Mouse (Mus musculus): Measurements from ENCODE around the gene Oas1c.
"Not testable (repeated sequence)": the region's sequence is repeated elsewhere in the genome, so short reads cannot be mapped to it uniquely, and the experiment has no call there.

Gene Oas1c

DNA sequence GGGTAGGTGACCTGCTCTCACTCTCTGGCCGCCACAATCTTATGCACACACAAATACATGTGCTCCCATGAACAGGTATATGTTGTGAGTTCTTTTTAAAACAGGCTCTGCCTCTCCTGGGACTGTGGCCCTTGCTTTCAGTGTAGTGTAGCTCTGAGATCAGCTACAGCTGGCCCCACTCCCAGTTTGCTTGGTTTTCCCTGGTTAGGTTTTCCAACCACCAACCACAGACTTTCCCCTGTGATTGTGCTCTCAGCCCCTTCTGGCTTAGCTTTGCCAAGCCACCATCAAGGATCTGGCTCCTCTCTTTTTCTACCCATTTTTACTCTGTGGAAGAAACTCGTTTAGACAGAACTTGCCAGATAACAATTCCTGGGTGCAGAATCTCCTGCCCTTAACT, 8.7 kb downstream of the Oas1c start:
- TF ChIP-seq GATA4 (IDR thresholded peaks at IDR 0.05; ENCODE audit: insufficient replicate concordance, low read length), result no peak

DNA sequence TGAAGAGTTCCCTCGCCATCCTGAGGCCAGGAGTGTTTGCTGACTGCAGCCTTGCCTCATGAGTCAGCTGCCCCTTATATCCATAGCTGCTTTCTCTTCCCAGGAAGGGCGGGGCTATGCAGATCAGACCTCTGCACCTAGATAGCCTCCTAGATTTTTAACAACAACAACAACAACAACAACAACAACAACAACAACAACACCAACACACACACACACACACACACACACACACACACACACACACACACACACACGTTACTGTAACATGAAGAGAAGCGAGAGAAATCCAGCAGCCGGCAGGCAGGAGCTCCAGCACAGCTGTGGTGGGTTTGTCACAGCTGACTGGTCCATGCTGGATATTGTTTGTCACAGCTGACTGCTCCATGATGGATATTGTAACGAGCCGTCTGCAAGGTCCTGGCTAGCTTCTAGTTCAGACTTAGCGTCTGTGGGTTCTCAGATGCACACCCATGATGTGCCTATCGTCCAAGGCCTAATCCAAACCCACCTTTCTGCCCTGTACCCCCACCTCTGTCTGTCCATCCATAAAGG, 16.8 kb downstream of the Oas1c start, which contains the start of gene Oas1e:
Gene Oas1e (minus strand): TSS at position 51 of the 555 bp plus-strand sequence.
- TF ChIP-seq GATA4 (IDR thresholded peaks at IDR 0.05; ENCODE audit: insufficient replicate concordance, low read length), result not testable (repeated sequence)

DNA sequence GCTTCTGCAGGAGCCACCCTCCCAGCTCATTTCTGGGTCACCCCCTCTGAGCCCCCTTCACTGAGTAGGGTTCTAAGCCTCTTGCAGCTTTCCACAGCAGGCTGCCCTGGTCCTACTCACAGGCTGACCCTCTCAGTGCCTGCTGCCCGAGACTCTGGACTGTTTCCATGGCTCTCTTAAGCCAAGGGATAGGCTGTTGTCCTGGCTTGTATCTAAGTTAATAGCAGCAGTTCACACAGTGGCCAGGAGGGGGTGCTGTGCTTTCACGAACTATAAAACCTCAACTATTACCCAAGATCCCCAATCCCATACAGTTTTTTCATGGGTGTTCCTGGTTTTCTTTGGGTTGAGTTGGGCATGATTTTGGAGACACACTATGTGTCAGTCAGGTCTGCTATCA, 19.3 kb downstream of the Oas1c start:
- TF ChIP-seq GATA4 (IDR thresholded peaks at IDR 0.05; ENCODE audit: insufficient replicate concordance, low read length), result no peak

DNA sequence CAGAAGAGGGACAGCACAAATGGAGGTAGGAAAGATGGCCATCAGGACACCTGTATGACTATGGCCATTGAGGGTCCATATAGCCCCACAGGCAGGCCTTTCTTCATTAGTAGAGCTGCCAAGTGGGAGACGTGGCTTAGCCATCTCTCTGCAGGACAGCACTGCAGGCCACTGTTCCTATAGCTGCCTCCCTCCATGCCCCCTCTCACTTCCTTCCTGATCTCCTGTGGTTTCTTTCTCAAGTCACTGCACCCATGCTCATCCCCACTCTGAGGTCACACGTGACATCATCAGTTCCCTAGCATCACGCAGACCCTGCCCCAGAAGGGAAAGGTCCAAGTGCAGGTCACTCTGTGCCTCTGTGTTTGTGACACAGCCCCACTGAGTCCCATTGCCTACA, 25.3 kb downstream of the Oas1c start:
- TF ChIP-seq GATA4 (IDR thresholded peaks at IDR 0.05; ENCODE audit: insufficient replicate concordance, low read length), result no peak

DNA sequence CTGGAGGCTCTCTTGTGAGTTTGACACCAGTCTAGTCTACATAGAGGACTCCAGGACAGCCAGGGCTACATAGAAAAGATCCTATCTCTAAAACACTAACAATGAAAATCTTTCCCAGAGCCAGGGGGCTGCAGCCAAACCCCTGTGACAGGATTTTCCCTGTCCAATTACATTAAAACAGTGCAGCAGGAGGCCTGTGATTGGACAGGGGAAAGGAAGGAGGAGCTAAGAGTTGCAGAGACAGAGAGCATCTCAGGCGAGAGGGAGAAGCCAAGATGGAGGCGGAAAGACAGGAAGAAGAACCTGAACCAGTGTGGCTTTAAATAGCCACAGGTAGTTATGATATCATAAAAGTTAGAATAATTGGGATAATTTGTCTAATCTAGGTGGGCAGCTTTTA, 29.9 kb downstream of the Oas1c start:
- no peak for TF ChIP-seq GATA4 (IDR thresholded peaks at IDR 0.05; ENCODE audit: insufficient replicate concordance, low read length)

DNA sequence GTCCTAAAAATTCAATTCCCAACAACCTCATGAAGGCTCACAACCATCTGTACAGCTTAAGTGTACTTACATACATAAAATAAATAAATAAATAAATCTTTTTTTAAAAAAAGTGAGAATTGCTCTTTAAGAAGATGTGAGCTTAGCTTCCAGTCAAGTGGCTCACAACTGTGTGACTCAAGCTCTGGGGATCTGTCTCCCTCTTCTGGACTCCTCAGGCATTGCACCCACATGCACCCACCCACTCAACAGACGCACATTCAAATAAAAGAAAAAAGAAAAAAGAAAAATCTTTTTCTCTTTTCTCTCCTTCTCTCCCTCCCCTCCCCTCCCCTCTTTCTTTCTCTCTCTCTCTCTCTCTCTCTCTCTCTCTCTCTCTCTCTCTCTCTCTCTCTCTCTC, 30.7 kb downstream of the Oas1c start:
- no peak for TF ChIP-seq GATA4 (IDR thresholded peaks at IDR 0.05; ENCODE audit: insufficient replicate concordance, low read length)

DNA sequence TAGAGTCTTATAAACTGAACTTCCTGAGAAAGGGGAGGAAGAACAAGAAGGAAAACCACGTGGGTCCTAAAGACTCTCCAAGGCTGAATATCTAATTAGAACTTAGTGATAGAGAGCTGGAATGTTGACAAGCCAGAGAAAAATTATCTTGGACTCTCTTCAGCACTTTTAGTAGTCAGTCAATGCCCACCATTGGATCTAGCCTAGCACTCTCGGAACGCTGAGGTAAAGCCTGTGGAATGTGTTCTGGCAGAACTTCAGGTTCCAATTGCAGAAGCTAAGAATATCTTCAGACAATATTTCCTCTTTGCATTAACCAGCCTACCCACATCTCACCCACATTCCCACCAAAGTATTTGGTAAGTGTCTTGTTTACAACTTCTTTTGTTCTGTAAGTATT, 32.4 kb downstream of the Oas1c start:
- TF ChIP-seq GATA4 (IDR thresholded peaks at IDR 0.05; ENCODE audit: insufficient replicate concordance, low read length), result no peak

DNA sequence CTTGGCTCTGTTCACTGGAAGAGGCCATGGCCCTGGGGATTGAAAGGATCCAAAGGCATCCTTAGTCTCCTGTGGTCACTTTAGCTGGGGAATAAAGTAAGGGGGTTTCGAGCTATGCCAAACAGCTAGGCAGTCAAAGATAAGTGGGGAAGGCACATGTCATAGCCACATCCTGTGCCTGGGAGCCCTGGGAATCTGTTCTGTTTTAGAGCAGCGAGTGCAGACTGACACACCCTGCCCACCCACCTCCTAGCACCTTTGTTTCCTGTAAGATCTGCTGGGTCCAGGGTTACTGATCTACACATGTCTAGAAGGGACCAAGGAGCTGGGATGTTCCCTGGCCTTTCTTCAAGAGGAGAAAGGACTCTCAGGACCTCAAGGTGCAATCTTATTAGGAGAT, 33.4 kb downstream of the Oas1c start:
- no peak for TF ChIP-seq GATA4 (IDR thresholded peaks at IDR 0.05; ENCODE audit: insufficient replicate concordance, low read length)

DNA sequence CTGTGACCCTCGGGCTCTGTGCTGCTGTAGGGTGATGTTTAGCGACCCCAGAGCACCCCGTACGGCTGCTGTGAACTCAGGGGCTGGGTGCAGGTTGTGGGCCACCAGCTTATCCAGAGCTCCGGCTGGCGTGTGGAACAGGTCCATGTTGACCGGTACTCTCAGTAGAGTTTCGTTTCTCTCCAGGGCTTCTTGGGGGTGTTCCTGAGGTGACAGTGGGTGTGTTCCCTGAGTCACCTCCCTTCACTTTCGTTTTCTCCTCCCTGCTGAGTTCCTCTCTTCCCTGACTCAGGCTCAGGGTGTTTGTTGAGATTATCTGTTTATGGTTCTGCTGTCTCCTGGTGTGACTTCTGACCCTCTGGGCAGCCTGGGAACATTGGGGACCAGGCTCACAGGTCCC, 34.8 kb downstream of the Oas1c start, which contains the start of gene Oas3:
Gene Oas3 (minus strand): TSS at position 184 of the 400 bp plus-strand sequence.
- TF ChIP-seq GATA4 (IDR thresholded peaks at IDR 0.05; ENCODE audit: insufficient replicate concordance, low read length), result no peak

DNA sequence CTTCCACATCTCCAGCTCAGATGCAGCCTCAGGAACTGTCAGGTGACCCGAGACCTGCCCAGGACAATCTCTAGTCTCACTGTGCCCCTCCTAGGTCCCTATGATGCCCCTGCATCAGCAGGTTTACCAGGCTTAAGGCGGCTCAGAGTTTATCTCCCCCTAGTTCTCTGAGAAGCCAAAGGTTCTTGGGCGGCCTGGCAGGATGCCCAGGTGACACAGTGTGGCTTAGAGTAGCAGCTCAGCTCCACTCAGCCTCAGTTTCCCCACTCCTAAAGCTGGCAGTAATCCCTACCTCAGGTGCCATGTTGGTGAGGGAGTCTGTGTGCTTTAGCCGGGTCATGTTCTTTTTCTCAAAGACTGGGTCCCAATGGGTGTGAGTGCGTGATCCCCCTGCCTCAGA, 35.5 kb downstream of the Oas1c start:
- no peak for TF ChIP-seq GATA4 (IDR thresholded peaks at IDR 0.05; ENCODE audit: insufficient replicate concordance, low read length)

DNA sequence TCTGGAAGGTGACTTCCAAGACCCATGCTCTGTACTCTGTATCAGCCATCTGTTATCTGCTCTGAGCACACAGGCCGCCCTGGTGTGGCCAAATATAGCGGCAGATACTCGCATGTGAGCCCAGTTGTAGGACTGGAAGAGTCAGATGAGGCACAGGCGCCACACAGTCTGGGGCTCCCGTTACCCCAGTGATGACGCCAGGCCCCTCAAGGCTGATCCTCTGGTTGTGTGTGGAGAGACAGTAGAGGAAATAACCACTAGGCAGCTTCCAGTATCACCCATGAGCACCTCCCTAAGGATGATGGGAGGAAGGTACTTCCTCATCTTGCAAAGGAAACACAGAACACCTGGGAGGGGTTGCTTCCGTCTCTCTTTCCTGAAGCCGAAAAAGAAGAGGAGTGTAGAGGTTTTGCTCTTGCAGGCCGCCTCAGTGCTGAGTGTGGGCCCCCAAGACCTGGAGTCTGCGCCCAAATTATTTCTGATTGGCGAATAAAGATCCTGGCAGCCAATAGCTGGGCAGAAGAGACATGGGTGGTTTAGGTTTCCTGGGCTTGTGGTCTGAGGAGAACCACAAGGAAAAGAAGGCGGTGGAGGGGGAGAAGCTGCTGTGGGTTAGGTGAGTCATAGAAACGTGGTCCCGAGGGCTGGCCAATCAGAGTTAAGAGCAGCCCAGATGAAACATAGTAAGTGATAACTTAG, 36.9 kb downstream of the Oas1c start:
- TF ChIP-seq GATA4 (IDR thresholded peaks at IDR 0.05; ENCODE audit: insufficient replicate concordance, low read length), result no peak

DNA sequence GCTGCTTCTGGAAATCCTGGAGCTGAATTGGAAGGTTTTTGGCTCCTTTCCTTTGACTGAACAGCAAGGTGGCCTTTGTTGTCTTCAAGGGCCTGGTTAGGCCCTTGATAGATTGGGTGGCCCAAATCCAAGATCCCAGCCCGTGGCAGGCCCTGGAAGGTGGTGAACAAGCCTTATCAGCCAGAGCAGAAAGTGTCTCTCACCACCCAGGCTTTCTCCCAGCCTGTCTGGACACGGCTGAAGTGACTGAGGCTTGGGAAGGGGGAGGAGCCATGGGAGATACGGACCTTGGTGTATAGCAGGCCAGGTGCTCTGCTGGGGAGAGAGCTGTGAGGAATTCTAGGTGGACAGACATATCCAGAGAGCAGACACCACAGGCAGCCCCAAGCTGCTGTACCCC, 42.9 kb downstream of the Oas1c start:
- no peak for TF ChIP-seq GATA4 (IDR thresholded peaks at IDR 0.05; ENCODE audit: insufficient replicate concordance, low read length)

DNA sequence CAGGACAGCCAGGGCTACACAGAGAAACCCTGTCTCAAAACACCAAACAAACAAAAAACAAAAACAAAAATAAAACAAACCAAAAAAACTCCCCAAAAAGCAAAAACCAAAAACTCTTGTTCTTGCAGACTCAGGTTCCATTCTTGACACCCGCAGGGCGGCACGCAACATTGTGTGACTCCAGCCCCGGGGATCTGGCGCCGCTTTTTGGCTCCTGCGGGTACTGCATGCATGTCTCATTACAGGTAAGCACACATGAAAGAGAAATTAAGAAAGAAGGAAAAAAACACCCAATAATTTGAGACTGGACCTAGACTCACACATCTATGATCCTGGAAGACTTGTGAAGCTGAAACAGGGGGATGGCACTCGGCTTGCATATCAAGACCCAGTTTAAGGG, 47.3 kb downstream of the Oas1c start:
- no peak for TF ChIP-seq GATA4 (IDR thresholded peaks at IDR 0.05; ENCODE audit: insufficient replicate concordance, low read length)

DNA sequence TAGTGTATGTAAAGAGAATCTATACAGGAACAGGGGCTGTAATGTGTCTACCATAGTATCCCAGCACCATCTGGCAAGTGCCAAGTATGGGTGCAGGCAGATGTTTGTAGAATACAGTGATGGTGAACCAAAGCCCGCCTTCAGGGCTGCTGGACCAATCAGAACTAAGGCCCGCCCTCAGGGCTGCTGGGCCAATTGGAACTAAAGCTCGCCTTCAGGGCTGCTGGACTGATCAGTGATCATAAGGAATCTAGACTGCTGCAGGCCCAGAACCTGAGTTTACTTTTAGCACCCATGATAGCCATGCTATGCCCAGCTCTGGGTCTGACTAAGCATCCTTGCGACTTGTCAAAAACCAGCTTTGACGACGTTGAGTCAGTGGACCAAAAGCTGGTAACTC, 50.4 kb downstream of the Oas1c start:
- no peak for TF ChIP-seq GATA4 (IDR thresholded peaks at IDR 0.05; ENCODE audit: insufficient replicate concordance, low read length)

DNA sequence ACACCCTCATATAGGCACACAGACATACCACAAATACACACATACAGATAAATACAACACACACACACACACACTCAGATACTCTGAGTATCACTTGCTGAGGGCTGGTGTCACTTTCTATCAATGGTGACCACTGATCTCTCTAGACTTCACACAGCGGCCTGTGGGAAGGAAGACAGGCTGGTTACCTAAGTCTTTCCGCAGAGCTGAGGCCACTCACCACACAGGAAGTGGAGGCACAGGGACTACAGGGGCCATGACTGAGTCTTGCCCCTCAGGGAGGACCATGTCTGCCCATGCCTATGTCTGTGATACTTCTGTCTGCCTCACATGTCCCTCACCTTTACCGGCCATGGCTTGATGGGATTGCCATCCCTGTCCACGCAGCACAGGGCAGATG, 58.1 kb downstream of the Oas1c start:
- no peak for TF ChIP-seq GATA4 (IDR thresholded peaks at IDR 0.05; ENCODE audit: insufficient replicate concordance, low read length)

DNA sequence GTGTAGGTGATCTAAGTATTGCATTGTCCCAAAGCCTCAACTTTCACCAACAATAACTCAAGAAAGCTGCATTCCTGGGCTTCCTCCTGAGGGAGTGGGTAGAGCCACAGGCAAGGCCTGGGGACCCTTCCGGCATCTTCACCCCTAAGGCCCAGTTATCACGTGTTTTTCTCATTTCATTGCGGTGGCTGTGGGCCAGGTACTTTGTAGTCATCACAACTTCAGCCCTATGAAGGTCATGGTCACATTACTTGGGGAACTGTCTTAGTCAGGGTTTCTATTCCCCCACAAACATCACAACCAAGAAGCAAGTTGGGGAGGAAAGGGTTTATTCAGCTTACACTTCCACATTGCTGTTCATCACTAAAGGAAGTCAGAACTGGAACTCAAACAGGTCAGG, 59.5 kb downstream of the Oas1c start:
- TF ChIP-seq GATA4 (IDR thresholded peaks at IDR 0.05; ENCODE audit: insufficient replicate concordance, low read length), result no peak

DNA sequence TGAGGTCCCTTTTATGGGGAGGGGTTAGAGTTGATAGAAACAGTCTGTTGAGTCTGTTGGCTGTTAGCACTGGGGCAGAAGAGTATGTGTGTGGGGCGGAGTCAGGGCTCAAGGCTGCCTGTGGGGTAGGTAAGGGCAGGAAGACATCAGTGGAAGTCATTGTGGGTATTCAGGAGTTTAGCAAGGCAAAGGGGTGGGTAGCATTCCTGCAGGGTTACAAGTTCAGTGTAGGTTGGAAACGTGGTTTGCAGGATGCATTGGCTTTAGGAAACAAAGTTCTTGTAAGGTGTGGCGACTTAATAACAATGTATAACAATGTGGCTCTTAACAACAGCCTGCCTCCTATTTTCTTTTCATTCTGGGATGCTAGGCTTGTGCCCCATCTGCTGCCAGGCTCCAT, 61.1 kb downstream of the Oas1c start:
- TF ChIP-seq GATA4 (IDR thresholded peaks at IDR 0.05; ENCODE audit: insufficient replicate concordance, low read length), result no peak

All from liver, adult (tissue).